Mouse (Mus musculus): ENCODE measurements at regions not wholly inside any gene's neighbourhood (a gene's known extent, or its start where the extent isn't known, plus 50 kb on each side); places are given as distances from the start of the nearest gene placed in this dataset.
"Not testable (repeated sequence)": the region's sequence is repeated elsewhere in the genome, so short reads cannot be mapped to it uniquely, and the experiment has no call there.

DNA sequence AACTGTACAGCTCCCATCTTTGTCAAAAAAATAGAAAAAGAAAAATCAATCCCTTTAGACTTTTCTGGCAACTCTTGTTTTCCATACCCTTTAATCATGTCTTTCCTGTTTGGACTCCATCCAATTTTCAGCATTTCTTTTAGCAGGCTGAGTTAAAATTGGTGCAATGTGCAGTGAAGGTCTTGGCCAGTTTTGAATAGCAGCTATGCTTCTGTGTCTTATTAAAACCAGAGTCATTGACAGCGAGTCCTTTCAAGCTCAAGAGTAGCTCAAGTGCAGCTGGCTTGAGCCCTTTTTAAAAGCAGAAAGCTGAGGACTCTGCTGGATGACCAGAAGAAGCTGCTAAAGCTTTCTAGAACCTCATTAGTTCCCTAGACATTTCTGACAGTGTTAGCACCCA lies 952.7 kb downstream of the Poteg start:
- peaks cover 6% of the 10 kb centered on the region; the same call in 1 of the 2 replicates for H3K4me1 ChIP-seq
- no peak overlapping the region for H3K4me2 ChIP-seq (replicated peaks)
- H3K27ac ChIP-seq (replicated peaks), result peak overlapping the region; percentile 63
- no peaks in the 10 kb centered on the region for H3K9me3 ChIP-seq (replicated peaks)
- no peaks in the 10 kb centered on the region for H3K27me3 ChIP-seq
- peak; percentile 65; the same call in 1 of the 2 replicates for ATAC-seq (ENCODE audit: insufficient number of reproducible peaks, low FRiP score, low TSS enrichment, low read depth)
- 27% methylated on average over 1 of the region's 1 CpGs for WGBS
- H3K36me3 ChIP-seq, result no peaks in the 10 kb centered on the region
- no peak overlapping the region for H3K4me3 ChIP-seq (replicated peaks)
- no peak overlapping the region for H3K9ac ChIP-seq

DNA sequence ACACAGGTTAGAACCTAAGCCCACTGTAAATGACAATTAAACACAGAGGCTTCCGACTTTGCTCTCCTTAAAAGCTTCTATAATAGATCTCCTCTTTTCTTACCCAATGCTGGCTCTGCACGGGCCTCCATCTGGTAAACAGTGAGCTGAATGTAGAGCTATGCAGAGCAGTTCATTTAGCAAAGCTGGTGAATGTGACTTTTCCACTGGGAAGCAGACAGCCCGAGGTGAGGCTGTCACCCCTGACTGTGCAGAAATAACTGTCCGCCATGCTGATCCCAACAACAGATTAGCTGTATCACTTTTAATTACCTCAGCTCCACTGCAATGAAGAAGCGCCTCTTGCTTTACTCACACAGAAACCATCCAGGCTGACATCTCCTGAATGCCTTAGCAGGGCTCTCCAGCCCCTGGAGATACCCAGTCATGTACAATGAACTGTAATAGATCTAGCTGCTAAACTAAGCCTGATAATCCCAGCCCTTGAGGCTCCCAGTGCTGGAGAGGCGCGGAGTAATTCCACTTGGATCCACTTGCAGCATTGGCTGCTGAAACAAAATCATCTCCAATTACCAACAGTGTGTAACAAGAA lies 980.2 kb downstream of the Poteg start:
- no peak overlapping the region for H3K4me2 ChIP-seq (replicated peaks)
- no peaks in the 10 kb centered on the region for H3K4me1 ChIP-seq
- 52% methylated on average over 7 of the region's 7 CpGs for WGBS
- no peaks in the 10 kb centered on the region for H3K36me3 ChIP-seq
- no peak overlapping the region for H3K9ac ChIP-seq
- ATAC-seq (ENCODE audit: insufficient number of reproducible peaks, low FRiP score, low TSS enrichment, low read depth), result no peak
- no peak overlapping the region for H3K4me3 ChIP-seq (replicated peaks)
- H3K9me3 ChIP-seq (replicated peaks), result no peaks in the 10 kb centered on the region
- H3K27me3 ChIP-seq, result no peaks in the 10 kb centered on the region
- H3K27ac ChIP-seq (replicated peaks), result no peak overlapping the region

DNA sequence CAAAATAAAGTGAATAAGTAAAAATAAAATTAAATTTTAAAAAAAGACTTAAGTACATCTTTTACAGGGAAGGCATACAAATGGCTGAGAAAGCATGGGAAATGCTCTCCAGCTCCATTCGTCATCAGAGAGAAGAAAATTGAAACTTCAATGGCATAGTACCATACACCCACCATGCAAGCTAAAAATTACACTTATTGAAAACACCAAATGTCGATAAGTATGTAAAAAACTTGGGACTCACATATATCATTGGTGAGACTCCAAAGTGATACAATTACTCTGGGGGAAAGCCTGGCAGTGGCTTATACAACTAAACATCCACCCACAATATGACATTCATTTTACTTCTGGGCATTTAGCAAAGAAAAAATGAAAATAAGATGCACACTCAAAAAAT lies 1025.7 kb downstream of the Poteg start:
- H3K9me3 ChIP-seq (replicated peaks), result no peaks in the 10 kb centered on the region
- no peak overlapping the region for H3K27ac ChIP-seq (replicated peaks)
- H3K4me3 ChIP-seq (replicated peaks), result no peak overlapping the region
- no peaks in the 10 kb centered on the region for H3K27me3 ChIP-seq
- 64% methylated on average over 2 of the region's 2 CpGs for WGBS
- no peak overlapping the region for H3K9ac ChIP-seq
- no peak overlapping the region for H3K4me2 ChIP-seq (replicated peaks)
- no peak for ATAC-seq (ENCODE audit: insufficient number of reproducible peaks, low FRiP score, low TSS enrichment, low read depth)
- H3K36me3 ChIP-seq, result no peaks in the 10 kb centered on the region
- no peaks in the 10 kb centered on the region for H3K4me1 ChIP-seq

DNA sequence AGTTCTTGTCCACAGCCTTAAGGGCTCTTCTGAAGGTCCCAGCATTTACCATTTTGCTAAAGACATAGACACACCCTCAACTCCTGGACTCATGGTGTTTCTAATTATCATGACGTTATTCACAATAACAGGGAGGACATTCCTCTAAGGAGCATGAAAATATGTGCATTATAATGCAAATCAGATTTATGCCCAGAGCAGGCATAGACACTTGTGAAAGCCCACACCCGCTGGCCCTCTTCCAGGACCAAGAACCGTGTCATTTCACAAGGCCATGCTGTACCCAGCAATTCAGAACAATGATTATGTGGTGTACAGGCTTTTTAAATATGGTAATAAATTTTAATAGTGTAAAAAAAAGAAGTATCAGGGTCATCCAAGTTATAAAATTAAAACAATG lies 1040.4 kb downstream of the Poteg start:
- H3K9ac ChIP-seq, result no peak overlapping the region
- H3K4me2 ChIP-seq (replicated peaks), result no peak overlapping the region
- no peaks in the 10 kb centered on the region for H3K4me1 ChIP-seq
- no peak overlapping the region for H3K27ac ChIP-seq (replicated peaks)
- H3K9me3 ChIP-seq (replicated peaks), result no peaks in the 10 kb centered on the region
- H3K4me3 ChIP-seq (replicated peaks), result no peak overlapping the region
- WGBS, result 39% methylated on average over 3 of the region's 3 CpGs
- ATAC-seq (ENCODE audit: insufficient number of reproducible peaks, low FRiP score, low TSS enrichment, low read depth), result 0 out of 2 replicates have a peak, but pooled peaks have one; percentile 39
- no peaks in the 10 kb centered on the region for H3K27me3 ChIP-seq
- H3K36me3 ChIP-seq, result no peaks in the 10 kb centered on the region

DNA sequence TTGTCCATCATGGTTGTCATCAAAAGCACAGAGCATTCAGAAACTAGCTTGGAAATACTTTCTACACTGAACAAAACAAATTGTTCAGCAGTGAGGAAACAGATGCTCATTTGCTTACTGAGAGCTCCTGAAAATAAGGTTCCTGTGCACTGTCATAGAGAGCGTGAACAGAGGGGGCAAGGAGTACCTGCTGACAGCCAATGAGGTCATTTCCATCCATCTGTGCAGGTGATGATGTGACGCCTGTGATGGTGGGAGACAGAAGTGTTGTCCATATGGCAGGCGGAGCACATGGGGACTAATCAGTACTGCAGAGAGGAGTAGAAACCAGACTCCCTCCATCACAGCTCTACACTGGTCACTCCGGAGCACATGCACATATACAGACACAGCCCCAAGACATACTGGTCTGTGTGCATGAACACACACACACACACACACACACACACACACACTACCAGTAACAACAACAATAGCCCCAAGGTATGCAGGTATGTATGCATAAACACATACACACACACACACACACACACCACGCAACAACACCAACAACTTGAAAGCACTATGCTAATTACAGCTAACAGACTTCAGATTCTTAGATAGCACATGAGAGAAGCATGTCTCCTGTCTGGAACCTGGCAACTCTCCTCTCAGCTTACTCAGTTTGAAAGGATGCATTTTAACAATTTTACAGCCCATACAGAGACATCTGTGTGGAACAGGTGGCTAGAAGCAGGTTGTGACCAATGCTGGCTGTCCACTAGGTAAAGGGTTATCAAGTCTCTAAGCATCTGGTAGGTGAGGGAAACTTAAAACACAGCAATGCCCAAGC lies 1056.2 kb downstream of the Poteg start:
- 83% methylated on average over 5 of the region's 5 CpGs for WGBS
- no peak overlapping the region for H3K27ac ChIP-seq (replicated peaks)
- no peaks in the 10 kb centered on the region for H3K36me3 ChIP-seq
- no peaks in the 10 kb centered on the region for H3K27me3 ChIP-seq
- H3K4me2 ChIP-seq (replicated peaks), result no peak overlapping the region
- ATAC-seq (ENCODE audit: insufficient number of reproducible peaks, low FRiP score, low TSS enrichment, low read depth), result no peak
- no peaks in the 10 kb centered on the region for H3K4me1 ChIP-seq
- no peaks in the 10 kb centered on the region for H3K9me3 ChIP-seq (replicated peaks)
- H3K9ac ChIP-seq, result no peak overlapping the region
- no peak overlapping the region for H3K4me3 ChIP-seq (replicated peaks)

DNA sequence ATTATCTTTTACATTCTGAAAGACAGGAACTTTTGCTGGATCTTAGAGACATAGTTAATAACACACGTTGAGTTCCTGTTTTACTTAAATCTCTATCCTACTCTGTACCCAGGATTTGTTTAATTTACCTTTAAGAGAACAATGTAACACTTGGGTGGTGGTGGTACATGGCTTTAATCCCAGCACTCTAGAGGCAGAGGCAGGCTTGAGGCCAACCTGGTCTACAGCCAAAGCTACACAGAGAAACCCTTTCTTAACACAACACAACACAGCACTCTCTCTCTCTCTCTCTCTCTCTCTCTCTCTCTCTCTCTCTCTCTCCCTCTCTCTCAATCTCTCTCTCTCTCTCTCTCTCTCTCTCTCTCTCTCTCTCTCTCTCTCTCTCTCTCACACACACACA lies 1076.0 kb downstream of the Poteg start:
- H3K4me2 ChIP-seq (replicated peaks); H3K9ac ChIP-seq; ATAC-seq (ENCODE audit: insufficient number of reproducible peaks, low FRiP score, low TSS enrichment, low read depth); H3K9me3 ChIP-seq (replicated peaks); H3K27me3 ChIP-seq; H3K36me3 ChIP-seq; H3K4me3 ChIP-seq (replicated peaks); H3K4me1 ChIP-seq; H3K27ac ChIP-seq (replicated peaks): not testable (repeated sequence)
- WGBS, result 58% methylated on average over 1 of the region's 1 CpGs

DNA sequence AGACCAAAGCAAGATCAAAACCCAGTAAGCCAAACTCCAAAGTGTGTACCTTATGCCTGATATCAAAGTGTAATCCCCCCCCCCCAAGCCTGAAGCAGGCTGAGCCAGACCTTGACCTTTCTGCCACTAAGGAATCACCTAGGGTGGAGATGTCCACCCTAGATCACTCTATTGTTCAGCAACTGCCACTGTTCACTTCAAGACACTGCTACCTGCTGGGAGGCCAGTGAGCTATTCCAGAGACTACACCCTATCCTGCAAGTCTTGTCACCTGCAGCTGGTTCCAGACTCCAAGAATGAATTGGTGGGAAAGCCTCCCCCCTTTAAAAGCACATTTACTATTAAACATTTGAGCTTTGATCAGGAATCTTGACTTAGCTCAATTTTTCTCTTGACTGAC lies 1099.8 kb downstream of the Poteg start:
- no peaks in the 10 kb centered on the region for H3K9me3 ChIP-seq (replicated peaks)
- H3K36me3 ChIP-seq, result no peaks in the 10 kb centered on the region
- H3K27me3 ChIP-seq, result no peaks in the 10 kb centered on the region
- no peak for ATAC-seq (ENCODE audit: insufficient number of reproducible peaks, low FRiP score, low TSS enrichment, low read depth)
- H3K27ac ChIP-seq (replicated peaks), result no peak overlapping the region
- no peak overlapping the region for H3K9ac ChIP-seq
- no peak overlapping the region for H3K4me2 ChIP-seq (replicated peaks)
- H3K4me1 ChIP-seq, result no peaks in the 10 kb centered on the region
- H3K4me3 ChIP-seq (replicated peaks), result no peak overlapping the region

DNA sequence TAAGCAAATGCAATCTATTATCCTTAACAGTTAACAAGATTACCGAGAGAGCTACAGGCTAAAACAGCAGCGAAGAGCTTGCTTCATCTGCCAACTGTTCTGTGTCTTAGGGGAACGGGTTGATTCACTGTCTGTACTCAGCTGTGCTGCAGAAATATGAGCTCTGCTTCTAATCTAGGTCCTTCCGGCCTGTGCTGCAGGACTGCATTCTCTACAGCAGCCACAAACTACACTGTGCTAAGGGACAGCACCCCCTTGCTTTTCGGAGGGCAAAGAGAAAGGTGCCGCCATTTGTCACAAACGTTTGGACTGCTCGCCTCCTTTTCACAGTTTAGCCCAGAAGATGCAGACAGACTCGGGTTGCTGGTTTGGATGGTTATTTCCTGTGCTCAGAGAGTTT lies 1112.4 kb downstream of the Poteg start:
- H3K9ac ChIP-seq, result no peak overlapping the region
- H3K27me3 ChIP-seq, result no peaks in the 10 kb centered on the region
- H3K9me3 ChIP-seq (replicated peaks), result no peaks in the 10 kb centered on the region
- H3K4me1 ChIP-seq, result no peaks in the 10 kb centered on the region
- no peaks in the 10 kb centered on the region for H3K36me3 ChIP-seq
- H3K4me2 ChIP-seq (replicated peaks), result peak overlapping the region; percentile 28
- peak overlapping the region; percentile 19 for H3K4me3 ChIP-seq (replicated peaks)
- H3K27ac ChIP-seq (replicated peaks), result no peak overlapping the region
- ATAC-seq (ENCODE audit: insufficient number of reproducible peaks, low FRiP score, low TSS enrichment, low read depth), result peak; percentile 72; the same call in 1 of the 2 replicates
- 36% methylated on average over 9 of the region's 9 CpGs for WGBS

DNA sequence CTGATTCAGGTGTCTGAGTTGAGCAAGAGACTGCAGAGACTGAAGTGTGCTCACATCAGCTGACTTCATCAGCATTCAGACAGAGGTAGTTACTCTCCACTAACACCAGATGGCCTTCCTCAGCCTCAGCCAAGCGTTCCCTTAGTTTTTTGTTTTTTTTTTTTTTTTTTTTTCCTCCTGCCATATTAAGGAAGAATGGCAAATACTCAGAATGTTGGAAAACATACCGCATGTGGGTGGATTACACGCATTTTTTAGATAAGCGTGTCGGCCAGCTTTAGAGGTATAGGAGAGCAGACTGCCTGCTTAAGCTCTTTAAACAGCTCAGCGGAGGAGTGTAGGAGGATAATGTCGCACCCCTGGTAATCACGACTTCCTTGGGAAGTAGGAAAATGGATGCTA lies 1131.8 kb downstream of the Poteg start:
- H3K4me2 ChIP-seq (replicated peaks), result no peak overlapping the region
- no peak overlapping the region for H3K4me3 ChIP-seq (replicated peaks)
- H3K9ac ChIP-seq, result no peak overlapping the region
- no peaks in the 10 kb centered on the region for H3K9me3 ChIP-seq (replicated peaks)
- H3K36me3 ChIP-seq, result no peaks in the 10 kb centered on the region
- ATAC-seq (ENCODE audit: insufficient number of reproducible peaks, low FRiP score, low TSS enrichment, low read depth), result no peak
- WGBS, result 39% methylated on average over 8 of the region's 8 CpGs
- H3K4me1 ChIP-seq, result no peaks in the 10 kb centered on the region
- no peak overlapping the region for H3K27ac ChIP-seq (replicated peaks)
- no peaks in the 10 kb centered on the region for H3K27me3 ChIP-seq

DNA sequence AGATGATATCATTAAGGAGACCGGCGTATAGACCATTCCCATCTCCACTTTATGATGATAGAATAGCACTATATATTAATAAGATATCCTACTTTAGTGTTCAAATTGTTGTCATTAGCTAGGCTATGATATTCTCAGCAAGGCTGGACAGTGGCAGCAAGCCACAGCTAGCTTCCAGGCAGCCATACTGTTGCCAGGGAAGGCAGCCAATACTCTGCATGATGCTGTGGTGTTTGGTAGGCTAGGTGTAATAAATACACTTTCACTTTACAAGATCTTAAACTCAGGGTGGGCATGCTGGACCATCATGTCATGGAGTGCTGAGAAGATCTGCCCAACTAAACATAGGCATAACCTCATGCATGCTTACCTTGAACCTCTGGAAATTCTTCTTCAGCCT lies 1133.4 kb downstream of the Poteg start:
- no peaks in the 10 kb centered on the region for H3K36me3 ChIP-seq
- H3K27ac ChIP-seq (replicated peaks), result no peak overlapping the region
- H3K4me2 ChIP-seq (replicated peaks), result no peak overlapping the region
- H3K9ac ChIP-seq, result no peak overlapping the region
- H3K4me3 ChIP-seq (replicated peaks), result no peak overlapping the region
- no peaks in the 10 kb centered on the region for H3K9me3 ChIP-seq (replicated peaks)
- 99% methylated on average over 2 of the region's 2 CpGs for WGBS
- no peaks in the 10 kb centered on the region for H3K4me1 ChIP-seq
- ATAC-seq (ENCODE audit: insufficient number of reproducible peaks, low FRiP score, low TSS enrichment, low read depth), result no peak
- H3K27me3 ChIP-seq, result no peaks in the 10 kb centered on the region

DNA sequence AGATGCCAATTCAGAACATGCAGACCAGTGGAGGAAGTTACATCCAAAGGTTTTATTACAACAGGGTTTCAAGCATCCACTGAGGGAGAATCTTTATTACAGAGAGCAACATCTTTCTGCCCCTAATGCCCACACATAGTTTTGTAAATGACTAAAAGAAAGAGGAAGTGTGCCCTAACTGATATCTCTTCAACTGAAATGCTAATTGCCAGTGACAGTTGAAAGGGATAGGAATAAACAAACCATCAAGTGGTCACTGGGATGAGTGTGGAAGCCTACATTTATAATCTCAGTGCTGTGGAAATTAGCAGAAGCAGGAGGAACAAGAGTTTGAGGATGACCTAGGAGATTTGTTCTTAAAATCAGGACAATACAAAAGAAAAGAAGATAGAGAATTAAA lies 1142.5 kb downstream of the Poteg start:
- no peak overlapping the region for H3K4me3 ChIP-seq (replicated peaks)
- no peak for ATAC-seq (ENCODE audit: insufficient number of reproducible peaks, low FRiP score, low TSS enrichment, low read depth)
- H3K36me3 ChIP-seq, result no peaks in the 10 kb centered on the region
- no peaks in the 10 kb centered on the region for H3K4me1 ChIP-seq
- H3K9me3 ChIP-seq (replicated peaks), result no peaks in the 10 kb centered on the region
- no peak overlapping the region for H3K9ac ChIP-seq
- no peak overlapping the region for H3K27ac ChIP-seq (replicated peaks)
- no peak overlapping the region for H3K4me2 ChIP-seq (replicated peaks)
- H3K27me3 ChIP-seq, result no peaks in the 10 kb centered on the region

DNA sequence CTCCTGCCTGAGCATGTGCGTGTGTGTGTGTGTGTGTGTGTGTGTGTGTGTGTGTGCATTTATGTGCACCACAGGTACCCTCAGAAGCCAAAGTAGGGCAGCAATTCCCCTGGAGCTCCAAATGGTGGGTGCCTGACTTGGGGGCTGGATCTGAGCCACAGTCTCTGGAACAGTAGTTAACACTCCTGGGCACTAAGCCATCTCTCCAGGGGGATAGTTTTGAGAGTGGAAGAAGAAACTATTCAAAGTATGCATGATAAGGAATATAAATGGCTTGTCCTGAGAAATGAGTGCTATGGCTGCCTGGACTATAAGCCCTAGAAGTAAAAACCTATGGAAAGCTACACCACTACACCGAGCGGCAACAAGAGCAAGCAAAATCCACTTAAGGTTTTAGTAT lies 1145.8 kb downstream of the Poteg start:
- 86% methylated on average over 3 of the region's 3 CpGs for WGBS

More for the DNA sequence above, 1145.8 kb downstream of the Poteg start:
- Histone ChIP-seq H3K27ac (replicated peaks) (no peak overlapping the region), H3K27me3 (no peaks in the 10 kb centered on the region), H3K9ac (no peak overlapping the region), H3K4me2 (replicated peaks) (no peak overlapping the region), H3K36me3 (no peaks in the 10 kb centered on the region), H3K9me3 (replicated peaks) (no peaks in the 10 kb centered on the region), H3K4me1 (no peaks in the 10 kb centered on the region), H3K4me3 (replicated peaks) (no peak overlapping the region)
- no peak for ATAC-seq (ENCODE audit: insufficient number of reproducible peaks, low FRiP score, low TSS enrichment, low read depth)
